Mouse (Mus musculus) heart, embryonic 15.5 days (tissue): Measurements from ENCODE around the gene Rbm6. TPM values are rescaled to one million over a fixed set of nuclear protein-coding genes. Genes with fewer than 3 reads are reported as not detected.

ENCODE experiments used
- ATAC-seq: fragments of 200-750 bp; cut with Nextera tagmentation; replicated peaks from 2 replicates; pipeline ENCODE4 v1.8.0; 2017; ENCODE audit warnings: low read depth, moderate TSS enrichment; ENCODE audit not compliant: insufficient number of reproducible peaks, insufficient read depth, low FRiP score
- H3K27ac ChIP-seq: fragments of 300-500 bp; sonication (generic); 2 replicates; pipeline ENCODE4 v1.5.1; 2015; ENCODE audit warnings: mild to moderate bottlenecking, inconsistent platforms
- H3K27me3 ChIP-seq: fragments of 300-500 bp; sonication (generic); 2 replicates; pipeline ENCODE4 v1.6.1; 2015; ENCODE audit warnings: inconsistent platforms
- H3K36me3 ChIP-seq: fragments of 300-500 bp; sonication (generic); 2 replicates; pipeline ENCODE4 v1.6.1; 2015; ENCODE audit warnings: mild to moderate bottlenecking, inconsistent platforms
- H3K4me1 ChIP-seq: fragments of 300-500 bp; sonication (generic); replicated peaks from 2 replicates; pipeline ENCODE4 v1.6.1; 2015; ENCODE audit warnings: inconsistent platforms
- H3K4me2 ChIP-seq: fragments of 300-500 bp; sonication (generic); 2 replicates; pipeline ENCODE4 v1.6.1; 2015; ENCODE audit warnings: inconsistent platforms, mild to moderate bottlenecking, moderate library complexity
- H3K4me3 ChIP-seq: fragments of 300-500 bp; sonication (generic); 2 replicates; pipeline ENCODE4 v1.5.1; 2015; ENCODE audit warnings: mild to moderate bottlenecking, inconsistent platforms
- H3K9ac ChIP-seq: fragments of 300-500 bp; sonication (generic); 2 replicates; pipeline ENCODE4 v1.6.1; 2015; ENCODE audit warnings: mild to moderate bottlenecking, inconsistent platforms
- H3K9me3 ChIP-seq: fragments of 300-500 bp; sonication (generic); replicated peaks from 2 replicates; pipeline ENCODE4 v1.6.1; 2016; ENCODE audit warnings: inconsistent platforms
- WGBS: fragments of 180-500 bp; shearing (Covaris S2); methylation state at CpG from one replicate; pipeline ENCODE4 v1.1.7; 2015; ENCODE audit warnings: mixed read lengths; 5-methylcytosine and 5-hydroxymethylcytosine counted together
- polyA plus RNA-seq: library from polyadenylated mRNA; unstranded; fragments of >200 nt; fragmentation: Nextera tagmentation; extraction: Ambion mirVana; gene quantifications from 2 replicates; pipeline ENCODE4 v1.2.1, GENCODE M21; 2015

Gene Rbm6
- polyA plus RNA-seq, 1 experiment from 2014 or later: 43.2 TPM

DNA sequence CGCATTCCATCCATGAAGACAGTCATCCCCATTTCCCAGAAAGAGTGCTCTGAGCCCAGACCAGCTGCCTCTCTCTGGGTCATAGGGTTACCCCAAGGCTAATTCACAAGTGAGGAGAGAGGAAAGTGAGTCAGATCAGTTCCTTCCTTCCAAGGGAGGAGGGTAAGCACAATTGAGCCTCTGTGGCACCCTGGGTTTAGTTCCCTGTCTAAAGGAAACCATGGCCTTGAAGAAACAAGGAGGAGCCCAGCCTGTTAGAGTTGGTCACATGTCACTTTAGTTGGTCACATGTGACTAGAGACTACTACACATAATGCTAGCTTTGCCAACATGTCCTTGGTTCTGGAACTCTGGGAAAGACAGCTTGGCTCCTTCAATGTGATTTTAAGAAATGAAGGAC lies 148.2 kb downstream of the Rbm6 start:
- Histone ChIP-seq H3K9ac (no peak overlapping the region), H3K27me3 (peaks cover 6% of the 10 kb centered on the region; the same call in 1 of the 2 replicates), H3K27ac (peak overlapping the region; percentile 69), H3K4me1 (peaks cover 21% of the 10 kb centered on the region), H3K36me3 (no peaks in the 10 kb centered on the region), H3K4me3 (no peak overlapping the region), H3K9me3 (no peaks in the 10 kb centered on the region), H3K4me2 (no peak overlapping the region)
- ATAC-seq: no peak
- WGBS: 79% methylated on average over 1 of the region's 1 CpGs

DNA sequence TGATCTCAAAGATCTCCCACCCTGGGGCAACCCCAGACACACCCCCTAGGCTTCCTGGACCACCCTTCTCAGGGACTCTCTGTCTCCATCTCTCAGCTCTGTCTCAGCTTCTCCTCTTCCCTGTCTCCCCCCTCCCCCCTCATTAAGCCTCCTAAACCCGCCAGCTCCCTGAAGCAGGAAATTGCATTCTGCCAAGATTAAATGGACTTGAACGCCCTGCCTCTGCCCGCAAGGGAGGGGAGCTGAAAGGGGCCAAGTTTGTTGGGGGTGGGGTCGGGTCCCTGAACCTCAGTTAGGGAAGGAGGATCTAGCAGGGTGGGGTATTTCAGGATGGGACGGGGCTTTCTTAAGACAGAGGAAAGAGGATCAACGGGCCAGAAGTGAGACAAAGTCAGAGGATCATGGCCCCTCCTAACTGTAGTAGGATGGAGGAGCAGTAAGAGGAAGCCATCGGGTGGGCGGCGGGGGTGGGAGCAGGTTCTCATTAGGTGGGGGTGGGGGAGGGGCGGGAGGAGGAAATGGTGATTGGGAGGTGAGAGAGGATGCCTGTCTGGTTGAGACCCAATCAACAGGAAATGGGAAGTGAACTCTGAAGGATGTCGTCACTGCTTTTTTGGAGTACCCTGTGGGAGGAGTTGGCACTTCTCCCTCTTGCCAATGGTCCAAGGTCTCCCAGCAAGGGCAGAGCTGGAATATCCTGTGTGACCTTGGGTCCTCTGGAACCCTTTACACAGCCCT lies 149.1 kb downstream of the Rbm6 start:
- 4% methylated on average over 11 of the region's 11 CpGs for WGBS
- 0 out of 2 replicates have a peak overlapping the region, but pooled peaks have one; percentile 5 for H3K4me3 ChIP-seq

More for the DNA sequence above, 149.1 kb downstream of the Rbm6 start:
- no peaks in the 10 kb centered on the region for H3K9me3 ChIP-seq
- H3K27me3 ChIP-seq: peaks cover 6% of the 10 kb centered on the region; the same call in 1 of the 2 replicates
- H3K4me1 ChIP-seq: peaks cover 21% of the 10 kb centered on the region
- peak overlapping the region; percentile 69 for H3K27ac ChIP-seq
- peak overlapping the region; percentile 46 for H3K4me2 ChIP-seq
- no peaks in the 10 kb centered on the region for H3K36me3 ChIP-seq
- no peak overlapping the region for H3K9ac ChIP-seq
- ATAC-seq: peak; percentile 37

Other genes starting within 250 kb of the Rbm6 start
- 367 and 431 TPM in 2 replicates for gene Gnai2, start 237.9 kb downstream of the Rbm6 start, polyA plus RNA-seq
- gene Slc38a3, start 203.7 kb downstream of the Rbm6 start, polyA plus RNA-seq: 2.5 and 3.6 TPM in 2 replicates
- gene Gnat1, start 193.5 kb downstream of the Rbm6 start, polyA plus RNA-seq: 0.53 and 0.98 TPM in 2 replicates
- gene Sema3f, start 162.8 kb downstream of the Rbm6 start, polyA plus RNA-seq: 4.1 and 7.1 TPM in 2 replicates
- 123 and 147 TPM in 2 replicates for gene Rbm5, start 102.2 kb downstream of the Rbm6 start, polyA plus RNA-seq
- gene Mon1a, start 14.9 kb upstream of the Rbm6 start, polyA plus RNA-seq: 8.5 and 9.8 TPM in 2 replicates
- gene Mst1r, start 33.6 kb upstream of the Rbm6 start, polyA plus RNA-seq: 2.1 and 4.1 TPM in 2 replicates
- gene Actl11, start 55.2 kb upstream of the Rbm6 start, polyA plus RNA-seq: not detected in 2 replicates
- 0.20 and 0.77 TPM in 2 replicates for gene Camkv, start 62.4 kb upstream of the Rbm6 start, polyA plus RNA-seq
- 10.1 and 13.0 TPM in 2 replicates for gene Traip, start 76.9 kb upstream of the Rbm6 start, polyA plus RNA-seq
- 22.6 and 32.8 TPM in 2 replicates for gene Uba7, start 102.3 kb upstream of the Rbm6 start, polyA plus RNA-seq
- gene Gm20661, start 109.8 kb upstream of the Rbm6 start, polyA plus RNA-seq: 2.8 and 4.3 TPM in 2 replicates
- 35.7 and 46.9 TPM in 2 replicates for gene Inka1, start 112.6 kb upstream of the Rbm6 start, polyA plus RNA-seq
- gene Cdhr4, start 119.3 kb upstream of the Rbm6 start, polyA plus RNA-seq: 5.1 and 6.1 TPM in 2 replicates
- 0.19 and 0.65 TPM in 2 replicates for gene Gm20662, start 123.1 kb upstream of the Rbm6 start, polyA plus RNA-seq
- gene Ip6k1, start 129.3 kb upstream of the Rbm6 start, polyA plus RNA-seq: 34.5 and 42.9 TPM in 2 replicates
- 18.3 and 23.8 TPM in 2 replicates for gene Gmppb, start 176.0 kb upstream of the Rbm6 start, polyA plus RNA-seq
- 1.5 and 2.3 TPM in 2 replicates for gene Amigo3, start 179.9 kb upstream of the Rbm6 start, polyA plus RNA-seq
- 0.81 TPM in 1 of 2 replicates, not detected in the other for gene Mst1, start 207.2 kb upstream of the Rbm6 start, polyA plus RNA-seq
- 29.8 and 33.3 TPM in 2 replicates for gene Rnf123, start 210.1 kb upstream of the Rbm6 start, polyA plus RNA-seq
- 46.4 and 65.9 TPM in 2 replicates for gene Apeh, start 221.4 kb upstream of the Rbm6 start, polyA plus RNA-seq